Mouse (Mus musculus): ENCODE data around the gene Stip1. TPM values are rescaled to one million over a fixed set of nuclear protein-coding genes. Genes with fewer than 3 reads are reported as not detected.
A peak's percentile ranks its signal among the peaks of the same experiment; 100 is the strongest.
"Not testable (repeated sequence)": the region's sequence is repeated elsewhere in the genome, so short reads cannot be mapped to it uniquely, and the experiment has no call there.

Stip1 gene
- total RNA-seq, 2 experiments from 2014 or later, result 89.7 to 98.5 TPM

GRCm38 (mm10) chr19:7066034-7066827 is 26.5 kb upstream of the Stip1 start:
- no peak for DNase-seq (ENCODE audit: low spot score)

- DNase-seq (ENCODE audit: low spot score), result peak; percentile 83
Measured at GRCm38 (mm10) chr19:7064571-7064970, 24.8 kb upstream of the Stip1 start.

GRCm38 (mm10) chr19:7062916-7063315 is 23.1 kb upstream of the Stip1 start:
- peak; percentile 54 for DNase-seq (ENCODE audit: low spot score)

- DNase-seq (ENCODE audit: low spot score), result no peak
Measured at GRCm38 (mm10) chr19:7062110-7062509, 22.3 kb upstream of the Stip1 start.

GRCm38 (mm10) chr19:7058541-7058940 is 18.8 kb upstream of the Stip1 start:
- DNase-seq (ENCODE audit: low spot score), result no peak

- peak; percentile 93 for DNase-seq (ENCODE audit: low spot score)
Measured at GRCm38 (mm10) chr19:7057722-7058207, 18.0 kb upstream of the Stip1 start.

GRCm38 (mm10) chr19:7057126-7057721 is 17.5 kb upstream of the Stip1 start:
- peak; percentile 32 for DNase-seq (ENCODE audit: low spot score)

GRCm38 (mm10) chr19:7056248-7057087 is 16.7 kb upstream of the Stip1 start, which contains the start of gene Macrod1:
TSS of gene Macrod1 (plus strand) at chr19:7056810.
- peak; percentile 91 for DNase-seq (ENCODE audit: low spot score)

- DNase-seq (ENCODE audit: low spot score), result peak; percentile 62
Measured at GRCm38 (mm10) chr19:7055173-7055572, 15.4 kb upstream of the Stip1 start.

GRCm38 (mm10) chr19:7054772-7055171 is 15.0 kb upstream of the Stip1 start:
- DNase-seq (ENCODE audit: low spot score), result no peak

GRCm38 (mm10) chr19:7053382-7053781 is 13.6 kb upstream of the Stip1 start:
- DNase-seq (ENCODE audit: low spot score), result not testable (repeated sequence)

GRCm38 (mm10) chr19:7044706-7045105 is 4.9 kb upstream of the Stip1 start:
- no peak for DNase-seq (ENCODE audit: low spot score)

- no peak for DNase-seq (ENCODE audit: low spot score)
Measured at GRCm38 (mm10) chr19:7044279-7044678, 4.5 kb upstream of the Stip1 start.

- DNase-seq (ENCODE audit: low spot score), result no peak
Measured at GRCm38 (mm10) chr19:7041171-7041570, 1.4 kb upstream of the Stip1 start.

GRCm38 (mm10) chr19:7040637-7041130 is 917 bp upstream of the Stip1 start:
- no peak for DNase-seq (ENCODE audit: low spot score)

- DNase-seq (ENCODE audit: low spot score), result peak; percentile 36
Measured at GRCm38 (mm10) chr19:7039088-7039720, 563 bp downstream of the Stip1 start.

- no peak for DNase-seq (ENCODE audit: low spot score)
Measured at GRCm38 (mm10) chr19:7034006-7034405, 5.8 kb downstream of the Stip1 start.

- no peak for DNase-seq (ENCODE audit: low spot score)
Measured at GRCm38 (mm10) chr19:7029531-7029930, 10.2 kb downstream of the Stip1 start.

- DNase-seq (ENCODE audit: low spot score), result peak; percentile 39
Measured at GRCm38 (mm10) chr19:7020224-7020641, 19.5 kb downstream of the Stip1 start.

- no peak for DNase-seq (ENCODE audit: low spot score)
Measured at GRCm38 (mm10) chr19:7019191-7019590, 20.6 kb downstream of the Stip1 start, which contains the start of gene Fermt3. TSS of gene Fermt3 (minus strand) at chr19:7019469.

GRCm38 (mm10) chr19:7018546-7018945 is 21.2 kb downstream of the Stip1 start:
- DNase-seq (ENCODE audit: low spot score), result no peak

Data from gastrocnemius, adult 18-20 months (tissue).